Mouse (Mus musculus) spleen, adult 18-20 months (tissue): ENCODE results near the gene Vmn1r9.
"Not testable (repeated sequence)": the region's sequence is repeated elsewhere in the genome, so short reads cannot be mapped to it uniquely, and the experiment has no call there.

Experiments used
- DNase-seq, 2 experiments: peaks; one replicate each; pipeline ENCODE4 v3.0.0; 2022; ENCODE audit warnings: mixed read lengths in 2 of 2

Gene Vmn1r9

DNA sequence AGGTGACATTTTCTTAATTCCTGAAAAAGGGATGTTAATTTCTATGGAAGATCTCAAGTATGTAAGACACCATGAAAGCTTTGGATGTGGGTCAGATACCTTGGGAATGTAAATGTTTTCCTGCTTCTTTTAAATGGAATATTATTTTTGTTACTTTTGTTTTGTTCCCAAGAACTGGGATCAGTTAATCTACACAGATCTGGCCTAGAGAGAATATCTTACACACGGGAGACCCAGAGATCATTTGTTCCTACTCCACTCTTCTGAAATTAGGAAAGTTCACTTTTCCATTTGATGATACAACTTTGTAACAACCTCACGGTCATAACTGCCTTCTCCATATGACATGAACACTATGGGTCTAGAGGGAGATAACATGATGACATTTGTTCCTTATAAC, at the start of gene Vmn1r9:
Gene Vmn1r9, plus strand, starts transcription at position 301 of the 400 bp plus-strand sequence.
- DNase-seq, result no peak

DNA sequence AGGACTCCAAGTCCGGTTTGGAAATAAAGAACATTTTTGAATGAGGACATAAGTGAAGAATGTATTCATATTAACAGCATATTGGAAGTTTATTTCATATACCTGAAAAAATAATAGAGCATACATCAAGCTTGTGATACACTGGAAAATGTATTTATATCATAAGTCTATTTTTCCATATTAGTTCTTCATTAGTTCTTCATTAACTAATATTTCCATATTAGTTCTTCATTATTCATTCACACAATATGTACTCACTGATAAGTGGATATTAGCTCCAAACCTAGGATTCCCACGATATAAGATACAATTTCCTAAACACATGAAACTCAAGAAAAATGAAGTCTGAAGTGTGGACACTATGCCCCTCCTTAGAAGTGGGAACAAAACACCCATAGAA, 41.4 kb upstream of the Vmn1r9 start, which contains the start of gene Vmn1r7:
Gene Vmn1r7, minus strand, starts transcription at position 101 of the 400 bp plus-strand sequence.
- not testable (repeated sequence) for DNase-seq

GRCm38 (mm10) chr6:57031984-57032383, 34.6 kb upstream of the Vmn1r9 start, which contains the start of gene Vmn1r8:
Gene Vmn1r8 (plus strand): TSS chr6:57032284.
- DNase-seq, result no peak

DNA sequence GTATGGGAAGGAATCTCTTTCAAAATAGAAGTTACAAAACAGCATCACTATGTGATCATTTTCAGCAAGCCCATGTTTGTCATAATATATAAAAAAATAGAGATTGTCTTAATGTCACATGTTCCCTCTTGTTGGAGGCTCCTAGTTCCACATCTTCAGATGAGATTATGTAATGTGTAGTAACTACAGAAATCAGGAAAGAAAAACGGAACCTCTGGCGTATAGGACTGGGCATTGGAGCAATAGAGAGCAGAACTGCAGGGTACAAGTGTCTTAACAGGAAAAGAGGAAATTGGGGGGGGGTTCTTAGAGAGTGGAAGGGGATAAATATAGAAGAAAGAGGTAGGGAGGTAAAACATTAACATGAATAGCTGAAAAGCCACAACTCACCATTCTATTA, 31.9 kb upstream of the Vmn1r9 start:
- DNase-seq, result no peak

GRCm38 (mm10) chr6:57063730-57064129, 2.9 kb upstream of the Vmn1r9 start:
- peak in 1 of 2 experiments; percentile 4 for DNase-seq

GRCm38 (mm10) chr6:57106358-57106757, 39.8 kb downstream of the Vmn1r9 start:
- no peak for DNase-seq

GRCm38 (mm10) chr6:57109154-57109553, 42.6 kb downstream of the Vmn1r9 start, which contains the start of gene Vmn1r10:
Gene Vmn1r10 (plus strand): TSS chr6:57109454.
- DNase-seq, result no peak
